Mouse (Mus musculus) kidney, adult 11 months (tissue): Measurements from ENCODE around the gene Atp1a4.
A peak's percentile ranks its signal among the peaks of the same experiment; 100 is the strongest.

ENCODE experiments used
- DNase-seq: peaks from one replicate; pipeline ENCODE4 v3.0.0; 2022

Atp1a4 gene

DNA sequence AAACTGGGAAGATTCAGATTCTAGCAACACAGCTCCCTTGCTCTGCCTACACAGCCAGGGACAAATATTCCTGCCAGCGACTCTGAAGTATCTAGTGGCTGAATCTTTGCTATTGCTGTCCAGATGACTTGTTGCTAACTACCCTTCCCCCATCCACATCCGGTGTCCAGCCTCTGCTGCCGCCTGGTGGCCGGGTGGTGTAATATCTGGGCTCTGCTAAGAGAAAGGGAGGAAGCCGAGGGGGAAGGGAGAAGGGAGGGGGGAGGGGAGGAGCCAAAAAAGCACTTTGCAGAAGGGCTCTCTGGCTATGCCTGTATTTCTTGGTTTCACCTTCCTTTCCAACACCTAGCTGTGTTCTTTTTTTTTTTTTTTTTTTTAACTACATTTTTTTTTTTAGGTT lies 41.1 kb downstream of the Atp1a4 start:
- DNase-seq, result peak; percentile 89

DNA sequence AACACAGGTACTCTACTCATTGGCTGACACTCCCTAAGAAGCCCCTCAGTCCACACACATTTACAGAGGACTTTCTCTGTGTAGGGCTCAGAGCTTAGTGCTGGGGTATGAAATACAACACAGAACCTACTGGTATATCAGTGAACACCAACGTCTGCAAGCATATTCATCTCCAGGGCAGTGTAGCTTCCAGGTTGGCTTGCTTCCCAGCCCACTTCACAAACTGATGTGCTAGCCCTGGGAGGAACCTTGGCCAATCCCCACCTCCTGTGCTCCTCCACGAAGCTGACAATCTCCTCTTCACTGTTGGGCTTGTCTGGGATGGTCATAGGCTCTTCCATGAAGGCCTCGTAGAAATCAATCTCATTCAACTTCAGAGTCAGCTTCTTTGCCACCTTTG lies 43.5 kb downstream of the Atp1a4 start:
- DNase-seq, result no peak

DNA sequence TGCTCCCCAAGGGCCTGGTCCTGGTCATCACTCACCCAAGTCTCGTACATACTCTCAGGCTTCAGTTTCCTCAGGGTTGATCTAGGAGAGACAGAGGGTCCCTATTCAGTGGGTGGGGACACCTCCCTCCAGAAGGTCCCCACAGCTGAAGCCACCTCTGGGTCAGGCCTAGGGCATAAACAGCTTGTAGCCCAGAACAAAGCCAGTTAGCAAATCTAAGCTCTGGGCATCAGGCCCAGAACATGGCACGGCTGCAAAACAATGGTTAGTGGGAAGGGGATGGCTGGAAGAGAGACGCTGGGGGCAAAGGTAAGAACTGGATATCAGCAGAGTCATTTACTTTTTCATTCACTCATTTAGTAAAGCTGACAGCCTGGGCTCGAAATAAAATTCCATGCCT lies 44.4 kb downstream of the Atp1a4 start:
- DNase-seq, result no peak

DNA sequence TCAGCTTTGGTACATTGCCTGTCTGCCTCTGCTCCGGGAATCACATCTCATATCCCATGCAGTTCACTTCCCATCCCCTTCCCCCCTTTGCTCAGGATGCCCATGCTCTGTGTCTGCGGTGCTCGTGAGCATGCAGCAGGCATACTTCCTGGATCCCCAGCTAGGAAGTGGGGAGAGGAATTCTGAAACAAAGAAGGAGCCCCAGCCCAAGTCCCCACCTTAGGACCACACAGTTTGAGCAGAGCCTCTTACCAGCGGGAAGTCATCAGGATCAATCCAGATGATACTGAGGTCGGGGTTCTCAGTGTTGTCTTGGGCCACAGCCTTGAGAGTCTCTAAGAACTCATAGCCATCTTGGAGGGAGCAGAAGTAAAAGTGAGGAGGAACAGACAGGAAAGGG lies 45.4 kb downstream of the Atp1a4 start:
- no peak for DNase-seq

DNA sequence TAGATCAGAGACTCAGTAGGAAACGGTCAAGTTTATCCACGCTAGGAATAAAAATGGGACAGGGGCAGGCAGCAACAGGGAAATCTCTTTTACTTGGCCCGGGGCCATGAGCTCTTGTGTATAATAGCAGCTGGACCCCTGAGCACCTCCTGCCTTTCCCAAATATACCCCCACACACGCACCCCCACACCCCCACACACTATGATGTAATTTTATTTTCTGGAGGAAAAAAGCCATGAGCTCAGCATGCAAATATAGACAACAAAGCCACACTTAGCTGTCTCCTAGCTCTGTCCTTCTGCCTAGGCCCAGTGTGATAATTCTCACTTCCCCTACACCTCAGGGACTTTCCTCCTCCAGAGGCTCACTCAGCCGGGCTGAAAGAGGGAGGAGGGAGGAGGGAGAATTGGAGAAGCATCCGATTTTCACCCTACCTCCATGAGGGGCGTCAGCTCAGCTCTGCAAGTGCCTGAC lies 51.1 kb downstream of the Atp1a4 start:
- DNase-seq, result no peak

DNA sequence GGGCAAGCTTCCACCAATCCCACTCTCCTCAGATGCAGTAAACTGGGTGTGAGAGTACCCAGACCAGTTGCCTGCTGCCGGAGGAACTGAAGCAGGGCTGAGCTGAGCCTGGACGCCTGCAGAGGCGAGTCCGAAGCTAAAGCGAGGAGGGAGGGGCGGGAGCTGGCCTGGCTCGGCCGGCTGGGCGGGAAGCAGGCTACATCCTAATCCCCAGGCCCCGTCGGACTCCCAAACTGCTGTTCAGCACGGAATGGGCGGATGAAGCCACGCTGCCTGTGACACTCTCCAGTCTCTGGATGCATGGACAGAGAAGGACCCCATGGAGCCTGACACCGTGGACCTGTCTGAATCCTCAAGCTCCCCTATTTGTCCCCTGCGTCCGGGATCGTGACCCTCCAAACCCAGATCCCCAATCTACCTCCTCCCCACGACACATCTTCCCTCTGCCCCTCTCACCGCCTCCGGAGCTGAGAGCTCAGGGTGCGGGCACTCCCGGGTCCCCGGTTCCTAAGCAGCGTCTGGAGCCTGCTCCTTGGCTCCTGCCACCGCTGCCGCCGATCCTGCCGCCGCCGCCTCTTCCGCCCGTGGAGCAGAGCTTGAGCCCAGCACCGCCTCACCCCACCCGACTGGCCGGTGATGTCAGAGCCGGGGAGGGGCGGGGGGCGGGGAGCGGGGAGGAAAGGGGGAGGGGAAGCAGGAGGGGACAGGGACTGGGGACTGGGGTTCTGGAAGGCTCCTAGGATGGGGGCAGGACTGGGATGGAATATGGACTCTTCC lies 51.9 kb downstream of the Atp1a4 start, which contains the start of gene Pea15a:
Gene Pea15a, minus strand, starts transcription at position 664 of the 777 bp plus-strand sequence.
- peak; percentile 79 for DNase-seq

DNA sequence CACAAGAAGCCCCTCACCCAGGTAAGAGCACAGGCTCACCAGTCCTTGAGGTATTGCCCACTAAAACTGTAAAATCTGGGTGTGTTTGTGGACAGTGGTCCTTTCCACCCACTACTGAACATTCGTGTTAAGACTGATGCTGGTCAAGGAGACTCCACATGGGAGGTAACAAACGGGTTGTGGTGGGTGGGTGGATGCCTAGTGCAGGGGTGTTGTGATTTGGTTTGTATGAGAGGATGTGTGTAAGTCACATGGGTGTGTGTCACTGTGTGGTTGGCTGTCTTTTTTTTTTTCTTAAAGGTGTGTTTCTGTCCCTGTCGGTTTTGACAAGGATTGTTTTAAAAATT lies 52.5 kb downstream of the Atp1a4 start:
- DNase-seq, result no peak

DNA sequence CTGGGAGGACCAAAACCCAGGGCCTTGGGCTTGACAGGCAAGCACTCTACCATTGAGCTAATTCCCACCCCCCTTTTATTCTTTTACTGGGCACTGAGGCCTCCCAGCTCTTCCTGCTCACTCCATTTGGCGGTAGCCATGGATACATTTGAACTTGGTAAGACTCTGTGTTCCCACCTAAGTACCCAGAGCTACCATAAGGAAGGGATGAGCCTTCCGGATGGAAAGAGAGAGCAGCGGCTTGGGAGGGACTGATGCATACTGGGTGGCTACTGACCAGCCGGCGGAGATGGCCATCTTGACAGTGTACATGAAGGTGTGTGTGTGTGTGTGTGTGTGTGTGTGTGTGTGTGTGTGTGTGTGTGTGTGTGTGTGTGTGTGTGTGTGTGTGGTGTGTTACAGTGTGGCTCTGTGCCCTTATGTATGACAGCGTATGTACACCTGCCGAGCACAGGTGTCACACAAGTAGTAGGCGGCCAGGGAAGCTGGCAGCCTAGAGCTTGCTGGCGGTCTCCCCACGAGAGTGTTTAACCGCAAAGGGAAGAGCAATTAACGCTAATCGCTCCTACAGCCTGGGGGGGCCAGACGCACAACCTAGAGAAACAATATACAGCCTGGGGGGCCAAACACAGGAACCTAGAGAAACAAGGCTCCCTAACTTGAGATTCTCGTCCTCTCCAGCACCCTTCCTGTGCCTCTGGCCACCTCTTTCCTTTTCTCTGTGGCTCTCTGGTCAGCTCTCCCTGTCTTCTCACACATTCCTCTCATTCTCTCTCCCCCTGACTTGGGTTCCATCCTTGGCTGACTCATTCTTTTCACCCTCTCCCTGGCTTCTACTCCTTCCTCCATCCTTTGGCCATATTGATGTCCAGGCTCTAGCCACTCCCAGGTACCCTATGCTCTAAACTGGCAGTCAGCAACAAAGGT lies 53.1 kb downstream of the Atp1a4 start:
- no peak for DNase-seq

DNA sequence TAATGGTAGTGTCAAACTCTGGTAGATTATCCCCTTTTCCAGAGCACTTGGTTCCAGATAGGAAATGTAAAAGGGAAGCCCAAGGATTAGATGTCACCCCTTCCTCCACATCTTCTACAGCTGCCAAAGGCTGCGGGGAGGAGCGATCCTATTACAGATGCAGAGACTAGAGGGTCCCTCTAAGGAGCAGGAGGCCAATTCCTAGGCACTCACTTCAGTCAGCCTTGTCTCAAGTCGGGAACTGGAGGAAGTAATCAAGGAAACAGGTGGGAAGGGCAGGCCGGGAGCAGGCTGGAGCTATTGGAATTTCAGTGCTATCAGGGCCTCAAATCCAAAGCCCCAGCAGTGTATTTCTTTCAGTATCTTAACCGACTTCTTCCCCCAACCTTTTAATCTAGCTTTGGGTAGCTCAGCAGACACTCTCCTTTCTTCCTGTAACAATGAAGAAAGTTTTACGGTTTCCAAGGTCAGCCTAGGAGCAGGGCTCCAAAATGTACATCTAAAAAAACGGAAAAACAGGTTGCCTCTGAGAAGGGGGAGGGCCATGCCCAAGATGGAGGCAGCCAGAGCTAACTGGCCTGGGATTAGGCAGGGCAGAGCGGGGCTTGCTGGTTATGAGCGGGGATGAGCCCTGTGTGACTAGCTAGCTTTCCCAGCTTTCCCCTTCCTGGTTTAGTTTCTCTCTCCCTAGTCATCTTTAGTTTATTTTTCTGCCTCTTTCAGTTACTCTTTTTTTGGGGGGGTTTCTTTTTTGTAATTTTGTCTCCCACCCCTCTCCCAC lies 54.0 kb downstream of the Atp1a4 start:
- no peak for DNase-seq

DNA sequence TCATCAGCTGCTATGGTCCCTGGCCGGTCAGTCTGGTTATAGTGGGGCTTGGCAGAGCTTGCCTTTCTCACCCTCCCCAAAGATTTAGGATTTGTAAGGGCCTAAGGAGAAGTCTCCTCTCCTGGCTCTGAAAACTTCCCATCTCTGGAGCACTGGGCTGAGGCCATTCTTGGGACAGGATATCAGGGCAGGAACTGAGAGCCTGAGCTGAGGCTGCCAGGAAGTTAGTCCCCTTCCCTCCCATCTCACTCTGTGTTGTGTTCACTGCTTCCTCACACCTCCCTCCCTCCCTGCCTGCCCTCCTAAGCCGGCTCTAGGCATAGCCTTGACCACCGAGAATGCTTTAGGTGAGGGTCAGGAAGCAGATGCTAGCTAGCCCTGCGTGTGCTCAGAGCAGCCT lies 54.6 kb downstream of the Atp1a4 start:
- no peak for DNase-seq

DNA sequence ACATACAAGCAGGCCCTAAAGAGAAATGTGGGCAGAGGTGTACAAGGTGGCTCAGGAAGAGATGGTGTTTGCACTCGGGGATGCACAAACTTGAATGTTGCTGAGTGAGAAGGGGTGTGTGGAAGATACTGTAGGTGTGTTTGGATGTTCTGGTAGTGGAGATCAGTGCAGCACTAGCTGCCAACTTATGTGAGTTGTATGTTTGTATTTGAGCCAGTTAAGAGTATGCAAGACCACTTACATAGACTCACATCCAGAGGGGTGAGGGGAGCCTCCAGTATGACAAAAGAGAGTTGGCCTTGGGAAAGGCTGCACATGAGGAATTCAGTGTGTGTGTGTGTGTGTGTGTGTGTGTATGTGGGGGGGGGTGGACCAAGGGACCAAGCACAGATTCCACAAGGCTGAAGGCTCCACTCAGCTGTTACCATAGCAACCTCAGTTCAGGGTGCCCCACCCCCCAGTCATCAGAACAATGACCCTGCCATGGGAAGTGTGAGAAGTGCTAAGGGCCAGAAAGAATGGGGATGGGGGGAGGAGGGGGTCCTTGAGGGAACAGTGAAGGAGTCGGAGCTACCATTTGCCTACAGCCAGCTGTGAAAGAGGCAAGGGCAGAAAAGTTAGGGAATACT lies 55.2 kb downstream of the Atp1a4 start:
- DNase-seq, result no peak

DNA sequence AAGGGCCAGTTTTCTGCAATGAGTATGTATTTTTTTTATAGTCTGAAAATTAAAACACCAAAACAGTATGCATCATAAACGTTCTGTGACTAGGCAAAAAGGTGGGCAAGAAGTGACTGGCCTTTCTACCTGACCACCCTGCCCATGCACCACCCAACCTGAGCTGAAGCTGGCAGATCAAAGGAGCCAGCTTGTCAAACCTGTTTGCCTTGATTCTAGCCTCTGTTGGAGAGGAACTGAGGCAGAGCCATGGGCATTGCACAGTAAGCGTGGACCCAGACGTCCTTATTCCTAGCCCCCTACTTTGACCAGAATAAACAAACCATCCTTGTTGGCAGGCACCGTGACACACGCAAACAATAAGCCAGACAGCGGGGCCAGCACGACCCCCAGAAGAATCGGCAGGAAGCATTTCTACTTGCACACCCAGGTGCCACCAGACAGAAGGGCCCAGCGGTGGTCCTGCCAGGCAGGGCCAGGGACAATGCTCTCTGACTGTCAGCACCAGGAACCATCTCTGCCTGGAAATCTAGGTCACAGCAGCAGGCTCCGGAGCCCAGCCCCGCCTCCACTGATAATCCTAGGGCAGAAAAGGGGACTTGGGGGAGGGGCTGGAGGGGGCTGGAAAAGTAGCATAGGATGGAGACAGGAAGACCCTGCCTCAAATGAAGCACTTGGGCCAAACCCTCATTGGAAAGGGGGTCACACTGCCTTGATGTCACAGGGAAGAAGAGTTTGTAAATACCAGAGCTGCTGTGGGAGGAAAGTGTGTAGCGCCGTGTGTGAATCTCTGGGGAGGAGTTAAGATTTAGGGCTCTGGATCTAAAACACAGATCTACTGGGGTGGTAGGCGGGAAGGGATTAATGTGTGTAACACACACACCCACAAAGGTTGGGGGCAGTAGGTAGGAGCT lies 56.0 kb downstream of the Atp1a4 start:
- no peak for DNase-seq

DNA sequence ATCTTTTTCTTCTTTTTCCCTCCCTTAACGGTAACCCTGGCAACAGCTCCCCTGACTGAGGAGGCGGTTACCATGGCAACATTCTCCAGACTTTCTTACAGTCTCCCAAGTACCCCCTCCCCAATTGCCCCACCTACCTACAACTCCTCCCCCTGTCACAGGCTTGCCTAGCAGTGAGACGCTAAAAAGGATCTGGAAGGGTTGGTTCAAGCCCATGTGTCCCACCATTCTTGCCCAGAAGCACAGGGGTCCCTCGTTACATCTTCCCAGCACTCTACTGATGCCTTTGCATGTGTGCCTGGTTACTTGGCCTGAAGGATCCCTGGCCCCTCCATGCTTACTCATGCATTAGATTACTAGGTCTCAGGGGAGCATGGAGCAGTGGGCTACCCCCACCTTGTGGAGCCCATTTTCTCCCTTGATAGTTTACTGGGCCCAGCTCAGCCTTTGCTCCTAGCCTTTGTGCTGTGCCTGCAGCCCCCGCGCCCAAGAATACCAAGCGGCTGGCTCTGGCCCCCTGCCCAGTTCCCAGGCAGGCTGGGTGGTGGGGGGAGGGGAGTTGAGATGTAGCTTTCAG lies 57.3 kb downstream of the Atp1a4 start:
- DNase-seq, result no peak

DNA sequence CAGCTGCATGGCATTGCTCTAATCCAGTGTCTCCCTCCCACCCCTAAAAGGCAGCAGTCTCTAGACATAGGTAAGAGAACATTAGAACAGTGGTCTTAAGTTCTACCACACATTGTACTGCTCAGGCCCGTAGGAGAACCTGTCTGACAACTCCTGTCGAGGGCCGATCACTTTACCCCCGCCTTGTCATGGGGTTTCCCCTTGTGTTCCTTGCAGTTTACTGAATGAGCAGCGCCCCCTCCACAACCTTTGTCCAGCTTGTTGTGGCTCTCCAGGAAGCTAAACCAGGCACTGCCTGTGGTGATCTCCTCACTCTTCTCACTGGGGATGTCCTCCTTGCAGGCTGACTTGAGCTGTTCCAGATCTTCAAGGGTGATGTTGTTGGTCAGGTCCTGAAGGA lies 58.1 kb downstream of the Atp1a4 start:
- DNase-seq, result no peak

DNA sequence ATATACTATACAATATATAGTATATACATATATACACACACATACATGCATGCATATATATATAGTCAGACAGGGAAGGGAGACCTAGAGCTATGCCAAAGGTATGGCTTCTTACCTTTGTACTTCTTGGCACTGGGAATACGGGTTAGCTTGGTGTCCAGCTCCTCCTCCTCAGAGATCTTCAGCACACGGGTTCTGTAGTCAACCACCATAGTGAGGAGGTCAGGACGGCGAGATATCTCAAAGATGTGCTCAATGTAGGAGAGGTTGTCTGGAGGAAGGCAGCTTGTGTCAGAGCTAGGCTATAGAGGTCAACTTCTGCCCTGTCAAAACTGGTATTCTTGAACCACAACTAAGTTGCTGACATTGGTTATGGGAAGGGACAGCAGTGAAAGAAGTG lies 59.2 kb downstream of the Atp1a4 start:
- DNase-seq, result no peak

DNA sequence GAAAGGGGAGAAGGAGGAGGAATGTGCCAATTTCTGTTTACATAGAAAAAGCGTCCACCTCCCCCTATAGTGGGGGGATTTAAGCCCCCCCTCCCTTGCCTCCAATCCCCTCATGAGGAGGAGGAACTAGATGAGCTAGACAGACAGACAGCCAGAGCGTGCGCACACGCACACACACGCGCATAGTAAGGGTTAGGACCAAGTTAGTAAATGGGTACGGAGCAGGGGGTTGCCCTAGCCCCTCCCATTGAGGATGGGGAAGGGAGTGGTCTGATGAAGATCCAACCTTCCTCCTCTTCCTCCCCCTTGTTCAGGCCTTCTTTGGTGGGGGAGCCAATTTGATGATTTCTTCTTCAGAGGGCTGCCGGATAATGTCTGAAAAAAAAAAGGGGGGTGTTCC lies 59.9 kb downstream of the Atp1a4 start:
- no peak for DNase-seq

DNA sequence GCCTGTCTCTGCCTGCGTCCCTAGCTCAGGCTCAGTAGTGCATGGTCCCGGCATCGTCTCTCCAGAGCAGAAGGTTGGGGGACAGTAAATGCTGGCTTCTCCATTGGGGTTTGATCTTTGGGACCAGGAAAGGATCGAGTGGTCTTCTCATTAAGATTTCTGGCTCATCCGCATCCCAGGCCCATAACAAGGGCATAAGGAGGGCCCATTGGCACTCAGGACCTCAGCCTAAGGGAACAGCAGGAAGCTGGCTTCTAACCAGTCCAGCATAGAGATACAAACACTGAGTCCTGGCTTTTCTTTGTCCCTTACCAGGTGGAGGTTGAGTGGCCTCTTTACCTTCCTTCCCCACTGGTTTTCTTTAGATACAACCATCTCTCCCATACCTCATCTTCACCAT lies 60.4 kb downstream of the Atp1a4 start:
- DNase-seq, result no peak

DNA sequence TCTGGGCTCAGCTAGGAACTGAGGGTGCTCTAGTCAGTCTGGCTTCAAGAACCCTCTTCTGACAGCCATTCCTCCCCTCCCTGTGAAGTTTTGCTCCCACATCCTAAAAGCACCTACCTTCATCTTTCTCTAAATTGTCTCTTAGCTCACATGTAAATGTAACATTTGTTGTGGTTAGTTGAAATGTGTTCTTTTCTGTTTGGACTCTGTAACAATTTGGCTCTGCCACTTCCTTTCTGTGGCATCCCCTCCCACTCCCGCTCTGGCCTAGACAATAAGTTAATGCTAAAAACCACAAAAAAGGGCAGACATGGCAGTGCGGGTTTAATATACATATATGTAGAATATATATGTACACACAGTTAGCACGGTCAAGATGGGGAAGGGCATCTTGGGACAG lies 61.1 kb downstream of the Atp1a4 start:
- DNase-seq, result no peak

DNA sequence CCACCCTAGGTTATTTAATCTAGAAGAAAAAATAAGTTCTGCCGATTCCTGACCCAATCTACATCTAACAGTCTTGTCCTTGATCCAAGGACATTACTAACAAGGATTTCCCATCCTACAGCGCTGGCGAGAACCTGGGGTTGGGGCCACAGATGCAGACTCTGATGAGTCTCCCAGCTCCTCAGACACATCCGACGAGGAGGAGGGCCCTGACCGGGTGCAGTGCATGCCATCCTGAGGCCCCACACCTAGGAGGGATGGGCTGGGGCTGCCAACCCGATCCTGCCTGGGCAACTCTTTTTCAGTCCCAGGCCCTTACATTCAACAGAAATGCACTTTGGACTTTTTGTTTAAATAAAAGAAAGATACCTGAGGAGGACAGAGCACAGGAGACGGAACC lies 63.8 kb downstream of the Atp1a4 start:
- no peak for DNase-seq

DNA sequence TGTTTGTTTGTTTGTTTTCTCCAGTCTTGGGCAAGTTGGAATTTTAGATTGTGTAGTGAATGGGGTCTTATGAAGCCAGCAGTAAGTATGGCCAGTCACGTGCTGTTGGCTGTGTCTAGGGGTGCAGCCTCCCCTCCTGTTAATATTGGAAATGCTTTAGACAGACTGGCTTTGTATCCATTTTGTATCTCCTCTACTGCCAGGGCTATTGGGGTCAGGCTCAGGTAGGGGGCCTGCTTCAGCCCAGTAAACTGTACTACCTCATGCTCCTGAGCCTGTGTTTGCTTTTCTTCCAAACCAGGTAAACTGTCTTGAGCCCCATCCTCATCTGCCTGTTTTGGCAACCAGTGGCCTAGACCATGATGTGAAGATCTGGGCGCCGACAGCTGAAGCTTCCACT lies 66.0 kb downstream of the Atp1a4 start:
- no peak for DNase-seq

DNA sequence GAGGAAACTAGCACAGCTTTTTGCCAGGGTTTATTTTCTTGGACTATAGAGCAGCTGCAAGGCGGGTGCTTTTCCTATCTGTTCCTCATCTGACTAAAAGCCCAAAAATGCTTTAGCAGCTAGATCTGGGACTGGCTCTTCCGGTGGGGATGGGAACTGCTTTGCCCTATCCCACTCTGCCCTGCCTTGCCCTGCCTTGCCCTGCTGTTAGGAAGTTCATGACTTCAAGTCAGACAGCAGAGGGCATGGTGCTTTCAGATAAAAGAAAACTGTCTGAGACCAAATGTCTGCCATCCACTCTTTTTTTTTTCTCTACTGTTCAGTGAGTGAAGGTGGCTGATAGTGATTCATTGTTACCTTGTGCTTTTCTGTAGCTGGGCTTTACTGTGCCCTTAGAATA lies 66.6 kb downstream of the Atp1a4 start:
- no peak for DNase-seq
